Mouse (Mus musculus): ENCODE results near the gene Sspn. TPM values are rescaled to one million over a fixed set of nuclear protein-coding genes. Genes with fewer than 3 reads are reported as not detected.

Sspn gene
- polyA plus RNA-seq, 1 experiment from 2014 or later: 0.93 TPM

DNA sequence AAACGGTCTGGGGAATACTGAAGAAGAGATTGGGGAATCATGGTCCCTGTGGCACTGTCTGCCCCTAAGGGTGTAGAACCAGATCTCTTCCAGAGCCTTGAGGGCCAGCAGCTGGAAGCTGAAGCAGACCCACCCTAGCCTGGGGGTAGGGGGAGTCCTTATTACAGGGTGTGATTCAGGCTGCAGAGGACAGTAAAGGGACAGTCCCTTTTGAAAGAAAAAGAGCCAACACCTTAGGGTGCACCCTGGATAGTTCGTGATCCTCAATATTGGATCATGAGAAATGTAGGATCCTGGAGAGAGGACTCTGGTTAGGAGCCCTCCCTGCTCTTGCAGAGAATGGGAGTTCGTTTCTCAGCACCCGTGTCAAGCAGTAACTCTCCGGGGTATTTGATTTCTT, 26.8 kb upstream of the Sspn start:
- Histone ChIP-seq H3K27ac (replicated peaks) (no peak overlapping the region), H3K36me3 (replicated peaks) (no peaks in the 10 kb centered on the region), H3K4me2 (no peak overlapping the region), H3K27me3 (no peaks in the 10 kb centered on the region), H3K9ac (no peak overlapping the region), H3K9me3 (replicated peaks) (no peaks in the 10 kb centered on the region), H3K4me1 (replicated peaks) (no peaks in the 10 kb centered on the region), H3K4me3 (replicated peaks) (no peak overlapping the region)
- ATAC-seq (ENCODE audit: insufficient read depth): no peak
- WGBS (ENCODE audit: insufficient replicate concordance): 49% methylated on average over 5 of the region's 5 CpGs

DNA sequence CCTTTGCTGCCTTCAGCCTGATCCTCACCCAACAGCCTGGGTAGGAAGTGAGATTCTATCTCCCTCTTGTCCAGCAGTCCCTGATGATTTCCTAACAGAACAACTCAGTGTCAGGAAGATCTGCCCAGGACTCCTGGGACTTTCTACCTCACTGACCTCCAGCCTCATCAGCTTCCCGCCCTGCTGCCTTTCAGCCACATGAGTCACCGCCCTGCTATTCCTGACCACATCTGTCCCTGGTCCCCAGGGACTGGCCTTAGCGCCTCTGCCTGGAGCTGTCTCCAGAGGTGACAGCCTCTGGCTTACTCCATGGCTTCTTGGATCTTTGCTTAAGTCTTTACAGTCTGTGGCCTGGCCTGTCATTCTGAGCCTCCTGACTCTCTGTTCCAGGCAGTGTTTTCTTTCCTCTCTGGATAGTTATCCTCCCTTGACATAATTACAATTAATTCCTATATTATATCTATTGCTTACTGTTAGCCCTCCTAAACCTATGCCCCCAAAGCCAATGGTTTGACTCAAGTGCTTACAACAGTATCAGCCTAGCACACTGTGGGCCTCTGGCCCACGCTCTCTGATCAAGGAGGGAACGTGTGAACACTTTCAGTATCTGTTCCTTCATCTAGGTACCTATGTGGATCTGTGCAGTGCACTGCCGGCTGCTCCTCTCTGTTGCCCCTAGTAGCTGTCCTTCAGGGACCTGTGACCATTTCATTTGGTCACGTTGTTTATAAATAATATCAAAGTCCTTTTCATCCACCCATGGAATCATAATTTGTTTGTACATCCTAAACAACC, 25.1 kb upstream of the Sspn start:
- H3K27ac ChIP-seq (replicated peaks): no peak overlapping the region
- H3K9me3 ChIP-seq (replicated peaks): no peaks in the 10 kb centered on the region
- ATAC-seq (ENCODE audit: insufficient read depth): no peak
- H3K4me2 ChIP-seq: no peak overlapping the region
- no peak overlapping the region for H3K9ac ChIP-seq
- no peaks in the 10 kb centered on the region for H3K27me3 ChIP-seq
- no peak overlapping the region for H3K4me3 ChIP-seq (replicated peaks)
- H3K36me3 ChIP-seq (replicated peaks): no peaks in the 10 kb centered on the region
- 60% methylated on average over 7 of the region's 7 CpGs for WGBS (ENCODE audit: insufficient replicate concordance)
- H3K4me1 ChIP-seq (replicated peaks): no peaks in the 10 kb centered on the region

DNA sequence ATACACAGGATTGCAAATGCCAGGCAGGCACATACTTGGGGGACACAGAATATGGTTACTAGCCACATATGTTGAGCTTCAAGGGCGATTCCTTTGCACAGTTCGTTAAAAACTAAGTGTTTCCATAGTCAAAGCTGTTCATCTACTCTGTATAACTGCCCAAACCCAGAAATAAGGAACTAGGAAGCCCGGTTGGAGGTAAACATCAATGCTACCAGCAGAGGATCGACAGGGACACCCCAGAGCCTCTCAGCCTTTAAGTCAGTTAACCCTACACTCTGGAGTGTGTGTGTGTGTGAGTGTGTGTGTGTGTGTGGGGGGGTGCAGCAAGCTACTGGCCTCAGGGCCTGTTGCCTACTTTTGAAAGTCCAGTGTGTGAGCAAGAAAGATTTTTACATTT, 21.5 kb upstream of the Sspn start:
- no peak overlapping the region for H3K4me3 ChIP-seq (replicated peaks)
- H3K36me3 ChIP-seq (replicated peaks): no peaks in the 10 kb centered on the region
- H3K4me2 ChIP-seq: no peak overlapping the region
- H3K4me1 ChIP-seq (replicated peaks): no peaks in the 10 kb centered on the region
- no peak for ATAC-seq (ENCODE audit: insufficient read depth)
- no peaks in the 10 kb centered on the region for H3K9me3 ChIP-seq (replicated peaks)
- H3K9ac ChIP-seq: no peak overlapping the region
- no peak overlapping the region for H3K27ac ChIP-seq (replicated peaks)
- WGBS (ENCODE audit: insufficient replicate concordance): 22% methylated on average over 4 of the region's 4 CpGs
- no peaks in the 10 kb centered on the region for H3K27me3 ChIP-seq

DNA sequence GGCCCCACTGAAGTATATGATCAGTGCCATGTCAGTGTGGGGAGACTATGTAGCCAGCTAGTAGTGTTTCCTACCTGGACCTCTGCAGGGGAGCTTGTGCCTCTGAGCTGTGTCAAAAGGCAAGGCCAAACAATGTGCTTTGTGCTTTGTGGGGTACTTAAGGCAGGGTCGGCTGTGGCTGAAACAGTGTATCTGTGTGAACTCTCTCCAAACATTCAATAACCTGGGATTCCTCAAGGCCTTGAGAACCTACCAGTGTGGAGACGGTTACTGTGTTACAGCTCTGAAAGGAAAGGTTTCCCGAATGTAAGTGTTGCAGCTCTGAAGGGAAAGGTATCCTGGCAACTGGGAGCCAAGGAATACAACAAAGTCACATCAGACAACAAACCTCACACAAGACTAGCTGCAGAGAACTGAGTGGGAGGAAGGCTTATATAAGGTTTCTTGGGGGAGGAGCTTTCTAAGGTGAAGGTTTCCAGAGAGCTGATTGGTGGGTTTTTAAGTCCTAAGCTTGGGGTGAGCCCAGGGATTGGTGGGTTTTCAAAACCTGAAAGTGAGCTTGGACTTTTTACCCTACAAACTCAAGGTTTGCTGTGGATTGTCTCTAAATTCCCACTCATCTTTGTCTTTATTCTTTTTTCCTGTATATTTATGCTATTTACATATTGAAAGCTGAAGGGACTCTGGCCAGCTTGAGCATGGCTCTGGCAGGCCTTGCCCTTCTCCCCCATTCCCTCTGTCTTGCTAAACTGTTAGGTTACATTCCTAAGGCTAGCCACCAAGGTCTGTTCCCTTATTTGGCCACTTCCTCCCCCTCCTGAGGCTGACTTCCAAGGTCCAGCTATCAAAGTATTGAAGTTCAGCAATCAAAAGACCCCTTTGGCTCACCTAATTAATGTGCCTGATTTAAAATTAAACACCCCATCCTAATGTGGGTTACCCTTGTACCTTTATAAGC, 20.7 kb upstream of the Sspn start:
- WGBS (ENCODE audit: insufficient replicate concordance): 63% methylated on average over 3 of the region's 3 CpGs
- Histone ChIP-seq H3K27me3 (no peaks in the 10 kb centered on the region), H3K4me3 (replicated peaks) (no peak overlapping the region), H3K36me3 (replicated peaks) (no peaks in the 10 kb centered on the region), H3K4me2 (no peak overlapping the region), H3K4me1 (replicated peaks) (no peaks in the 10 kb centered on the region), H3K9me3 (replicated peaks) (no peaks in the 10 kb centered on the region), H3K9ac (no peak overlapping the region), H3K27ac (replicated peaks) (no peak overlapping the region)
- ATAC-seq (ENCODE audit: insufficient read depth): no peak

DNA sequence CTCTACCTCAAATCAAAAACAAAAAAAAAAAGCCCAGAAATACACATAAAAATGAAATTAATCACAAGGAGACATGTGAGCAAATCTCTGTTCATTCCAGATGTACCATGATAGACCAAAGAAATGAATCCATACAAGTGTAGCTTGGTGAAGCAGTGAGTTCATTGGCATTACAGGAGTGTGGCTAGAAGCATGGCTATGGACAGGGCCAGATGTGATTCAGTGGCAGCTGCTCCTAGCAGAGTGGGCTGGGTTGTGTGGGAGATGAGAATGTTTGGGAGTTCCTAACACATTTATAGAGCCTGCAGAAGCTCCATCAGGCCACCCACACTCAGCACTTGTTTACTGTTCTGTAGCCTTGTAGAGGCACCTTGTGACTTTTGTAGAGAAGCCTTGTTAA, 19.2 kb upstream of the Sspn start:
- Histone ChIP-seq H3K9me3 (replicated peaks) (no peaks in the 10 kb centered on the region), H3K27ac (replicated peaks) (no peak overlapping the region), H3K4me2 (no peak overlapping the region), H3K36me3 (replicated peaks) (no peaks in the 10 kb centered on the region), H3K4me3 (replicated peaks) (no peak overlapping the region), H3K4me1 (replicated peaks) (no peaks in the 10 kb centered on the region), H3K9ac (no peak overlapping the region), H3K27me3 (no peaks in the 10 kb centered on the region)
- no peak for ATAC-seq (ENCODE audit: insufficient read depth)

DNA sequence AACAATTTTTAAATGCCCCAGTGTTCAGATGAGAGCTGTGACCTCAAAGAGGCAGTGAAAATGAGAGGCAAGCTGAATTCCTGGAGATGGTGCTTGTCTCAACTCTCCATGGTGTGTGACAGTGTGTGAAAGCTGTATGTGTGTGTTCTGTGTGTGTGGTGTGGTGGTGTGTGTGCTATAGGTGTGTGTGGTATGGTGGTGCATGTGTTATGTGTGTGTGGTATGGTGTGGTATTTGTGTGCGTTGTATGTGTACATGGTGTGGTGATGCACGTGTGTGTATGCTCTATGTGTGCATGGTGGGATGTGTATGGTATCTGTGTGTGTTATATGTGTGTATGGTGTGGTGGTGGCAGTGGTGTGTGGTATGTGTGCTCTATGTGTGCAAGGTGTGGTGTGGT, 16.0 kb upstream of the Sspn start:
- Histone ChIP-seq H3K27ac (replicated peaks) (no peak overlapping the region), H3K9me3 (replicated peaks) (no peaks in the 10 kb centered on the region), H3K36me3 (replicated peaks) (no peaks in the 10 kb centered on the region), H3K4me1 (replicated peaks) (no peaks in the 10 kb centered on the region), H3K4me2 (no peak overlapping the region), H3K4me3 (replicated peaks) (no peak overlapping the region), H3K27me3 (no peaks in the 10 kb centered on the region), H3K9ac (no peak overlapping the region)
- WGBS (ENCODE audit: insufficient replicate concordance): 59% methylated on average over 2 of the region's 2 CpGs
- ATAC-seq (ENCODE audit: insufficient read depth): no peak

DNA sequence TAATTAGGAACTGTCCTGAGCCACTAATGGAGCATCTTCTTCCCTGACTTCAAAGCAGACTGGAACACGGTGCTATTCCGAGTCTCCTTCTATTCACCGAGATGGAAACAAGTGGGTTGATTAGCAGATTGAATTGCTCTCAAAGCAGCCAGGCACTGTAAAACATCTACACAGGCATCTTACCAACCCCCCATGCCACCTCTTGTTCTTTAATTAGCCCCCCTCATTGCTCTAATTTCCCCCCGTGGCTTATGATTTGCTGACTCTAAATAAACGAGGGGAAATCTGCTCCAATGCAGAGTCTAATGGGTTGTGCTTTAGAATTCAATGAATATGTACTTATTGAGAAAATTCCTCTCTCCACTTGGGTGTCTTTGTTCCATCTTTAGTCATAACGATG, 15.0 kb upstream of the Sspn start:
- 48% methylated on average over 6 of the region's 6 CpGs for WGBS (ENCODE audit: insufficient replicate concordance)

DNA sequence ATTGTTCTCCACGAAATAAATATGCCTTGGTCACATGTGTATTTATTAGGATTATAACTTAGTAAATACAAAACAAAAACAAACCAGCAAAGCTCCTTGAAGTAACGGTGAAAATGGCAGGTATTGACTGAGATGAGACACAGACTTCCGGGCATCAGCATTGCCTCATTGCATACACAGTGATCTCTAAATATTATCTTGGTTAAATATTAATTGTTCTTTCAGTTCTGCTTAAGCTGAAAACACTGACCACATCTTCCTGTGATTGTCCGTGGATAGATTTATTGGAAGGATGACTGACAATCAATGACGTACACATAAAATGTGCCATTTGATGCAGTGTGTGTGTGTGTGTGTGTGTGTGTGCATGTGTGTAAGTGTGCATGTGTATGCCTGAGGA, 13.2 kb upstream of the Sspn start:
- H3K27ac ChIP-seq (replicated peaks): no peak overlapping the region
- H3K9me3 ChIP-seq (replicated peaks): no peaks in the 10 kb centered on the region
- H3K4me3 ChIP-seq (replicated peaks): no peak overlapping the region
- H3K36me3 ChIP-seq (replicated peaks): no peaks in the 10 kb centered on the region
- H3K4me1 ChIP-seq (replicated peaks): no peaks in the 10 kb centered on the region
- no peak overlapping the region for H3K4me2 ChIP-seq
- WGBS (ENCODE audit: insufficient replicate concordance): 58% methylated on average over 5 of the region's 5 CpGs
- no peak overlapping the region for H3K9ac ChIP-seq
- H3K27me3 ChIP-seq: no peaks in the 10 kb centered on the region
- no peak for ATAC-seq (ENCODE audit: insufficient read depth)

More for the DNA sequence above, 15.0 kb upstream of the Sspn start:
- no peak overlapping the region for H3K4me3 ChIP-seq (replicated peaks)
- no peak overlapping the region for H3K4me2 ChIP-seq
- H3K9me3 ChIP-seq (replicated peaks): no peaks in the 10 kb centered on the region
- no peaks in the 10 kb centered on the region for H3K36me3 ChIP-seq (replicated peaks)
- H3K27ac ChIP-seq (replicated peaks): no peak overlapping the region
- no peak for ATAC-seq (ENCODE audit: insufficient read depth)
- H3K9ac ChIP-seq: no peak overlapping the region
- no peaks in the 10 kb centered on the region for H3K27me3 ChIP-seq
- H3K4me1 ChIP-seq (replicated peaks): no peaks in the 10 kb centered on the region

DNA sequence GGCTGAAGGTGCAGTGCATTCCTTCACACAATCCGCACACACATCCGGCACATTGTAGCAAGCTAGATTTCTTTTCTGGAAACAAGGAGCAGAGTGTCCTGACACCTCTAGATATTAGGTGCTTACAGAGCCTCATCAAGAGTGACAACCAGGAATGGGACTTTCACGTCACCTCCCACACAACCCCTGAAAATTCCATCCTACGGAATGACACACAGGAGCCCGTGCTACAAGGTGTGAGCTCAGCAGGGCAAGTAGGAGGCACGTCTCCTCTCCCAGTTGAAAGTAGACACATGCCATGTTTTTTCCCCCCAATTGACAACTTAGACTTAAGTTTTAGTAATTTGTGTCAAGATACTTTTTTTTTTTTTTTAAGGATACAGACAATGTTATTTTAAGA, 7.8 kb upstream of the Sspn start:
- H3K4me3 ChIP-seq (replicated peaks): no peak overlapping the region
- no peak for ATAC-seq (ENCODE audit: insufficient read depth)
- no peaks in the 10 kb centered on the region for H3K27me3 ChIP-seq
- no peaks in the 10 kb centered on the region for H3K36me3 ChIP-seq (replicated peaks)
- 69% methylated on average over 6 of the region's 6 CpGs for WGBS (ENCODE audit: insufficient replicate concordance)
- no peaks in the 10 kb centered on the region for H3K9me3 ChIP-seq (replicated peaks)
- no peak overlapping the region for H3K4me2 ChIP-seq
- no peak overlapping the region for H3K9ac ChIP-seq
- H3K4me1 ChIP-seq (replicated peaks): no peaks in the 10 kb centered on the region
- no peak overlapping the region for H3K27ac ChIP-seq (replicated peaks)

DNA sequence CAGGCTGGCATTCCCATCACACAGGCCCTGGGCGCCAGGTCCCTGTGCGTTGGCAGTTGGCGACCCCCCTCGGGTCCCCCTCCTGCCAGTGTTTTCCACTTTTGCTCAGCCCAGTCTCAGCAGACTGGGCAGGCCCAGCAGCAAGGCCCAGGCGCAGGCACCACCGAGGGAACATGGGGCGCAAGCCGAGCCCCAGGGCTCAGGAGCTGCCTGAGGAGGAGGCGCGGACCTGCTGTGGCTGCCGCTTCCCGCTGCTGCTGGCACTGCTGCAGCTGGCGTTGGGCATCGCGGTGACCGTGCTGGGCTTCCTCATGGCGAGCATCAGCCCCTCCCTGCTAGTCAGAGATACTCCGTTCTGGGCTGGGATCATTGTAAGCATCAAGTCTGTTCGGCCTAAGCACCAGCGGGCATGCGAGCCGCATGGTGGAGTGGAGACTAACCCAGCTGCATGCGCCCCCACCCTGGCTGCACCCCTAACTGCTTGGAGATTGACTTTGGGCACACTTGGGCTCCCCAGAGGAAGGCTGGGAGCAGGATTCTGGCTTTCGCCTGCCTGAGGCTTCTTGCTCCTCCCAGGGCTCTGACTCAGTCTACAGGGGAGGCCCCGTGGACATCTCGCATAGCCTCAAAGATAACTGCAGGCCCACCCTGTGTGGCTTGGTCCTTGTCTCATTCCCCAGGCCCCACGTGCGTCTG, 2.7 kb downstream of the Sspn start:
- Histone ChIP-seq H3K27ac (replicated peaks) (no peak overlapping the region), H3K9ac (no peak overlapping the region), H3K4me2 (peak overlapping the region; percentile 41), H3K27me3 (no peaks in the 10 kb centered on the region), H3K4me3 (replicated peaks) (peak overlapping the region; percentile 29), H3K9me3 (replicated peaks) (no peaks in the 10 kb centered on the region), H3K36me3 (replicated peaks) (no peaks in the 10 kb centered on the region), H3K4me1 (replicated peaks) (no peaks in the 10 kb centered on the region)
- WGBS (ENCODE audit: insufficient replicate concordance): 32% methylated on average over 28 of the region's 28 CpGs
- ATAC-seq (ENCODE audit: insufficient read depth): no peak

DNA sequence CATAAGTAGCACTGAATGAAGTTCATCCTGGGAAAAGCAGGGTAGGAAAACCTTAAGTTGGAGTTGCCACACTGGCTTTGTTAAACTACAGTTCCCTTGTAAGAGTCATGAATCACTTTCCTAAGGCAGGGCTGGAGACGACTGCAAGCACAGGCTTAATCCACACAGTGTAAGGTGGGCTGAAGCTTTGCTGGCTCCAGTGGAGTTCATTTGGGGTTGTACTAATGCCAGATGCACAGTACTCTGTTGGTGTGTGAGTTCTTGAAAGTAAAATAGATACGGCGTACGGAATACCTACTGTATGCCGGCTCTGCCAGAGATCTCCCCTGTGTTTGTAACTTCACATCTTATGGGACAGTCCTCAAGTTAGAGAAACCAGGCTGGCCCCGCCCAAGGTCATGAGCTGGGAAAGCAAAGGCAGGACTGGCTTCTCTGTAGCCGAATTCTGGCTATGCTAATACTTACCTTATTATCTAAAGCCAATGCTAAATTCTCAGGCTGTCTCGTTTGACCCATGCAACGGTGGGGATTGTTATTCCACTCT, 3.3 kb downstream of the Sspn start:
- ATAC-seq (ENCODE audit: insufficient read depth): no peak
- H3K36me3 ChIP-seq (replicated peaks): no peaks in the 10 kb centered on the region
- no peaks in the 10 kb centered on the region for H3K4me1 ChIP-seq (replicated peaks)
- peak overlapping the region; percentile 41; the same call in 1 of the 2 replicates for H3K4me2 ChIP-seq
- no peak overlapping the region for H3K4me3 ChIP-seq (replicated peaks)
- H3K27ac ChIP-seq (replicated peaks): no peak overlapping the region
- no peaks in the 10 kb centered on the region for H3K27me3 ChIP-seq
- WGBS (ENCODE audit: insufficient replicate concordance): 70% methylated on average over 9 of the region's 9 CpGs
- no peaks in the 10 kb centered on the region for H3K9me3 ChIP-seq (replicated peaks)
- H3K9ac ChIP-seq: no peak overlapping the region
